Mouse (Mus musculus) cerebellum, adult (tissue): Measurements from ENCODE around the gene D430042O09Rik.
"Not testable (repeated sequence)": the region's sequence is repeated elsewhere in the genome, so short reads cannot be mapped to it uniquely, and the experiment has no call there.

Source experiments
- ATAC-seq: cut with Nextera tagmentation; 2 replicates; pipeline ENCODE4 v1.9.2; 2017; ENCODE audit warnings: mild to moderate bottlenecking, moderate library complexity, mixed read lengths; ENCODE audit not compliant: insufficient number of reproducible peaks, low FRiP score, low TSS enrichment

D430042O09Rik gene

GRCm38 (mm10) chr7:125707593-125708022, at the start of gene D430042O09Rik, which contains the start of gene Gtf3c1:
Gene D430042O09Rik, plus strand, starts transcription at chr7:125707888.
Gene Gtf3c1, minus strand, starts transcription at chr7:125707780.
- peak; percentile 98 for ATAC-seq

GRCm38 (mm10) chr7:125663654-125664053, 44.0 kb upstream of the D430042O09Rik start:
- ATAC-seq, result no peak

- ATAC-seq, result no peak
These were observed 36.8 kb upstream of the D430042O09Rik start for GRCm38 (mm10) chr7:125670865-125671264.

- ATAC-seq, result no peak
These were observed 36.3 kb upstream of the D430042O09Rik start for GRCm38 (mm10) chr7:125671396-125671795.

- no peak for ATAC-seq
These were observed 32.8 kb upstream of the D430042O09Rik start for GRCm38 (mm10) chr7:125674916-125675315.

GRCm38 (mm10) chr7:125678756-125679155, 28.9 kb upstream of the D430042O09Rik start:
- ATAC-seq, result no peak

GRCm38 (mm10) chr7:125679936-125680335, 27.8 kb upstream of the D430042O09Rik start:
- ATAC-seq, result no peak

GRCm38 (mm10) chr7:125690516-125690915, 17.2 kb upstream of the D430042O09Rik start:
- ATAC-seq, result no peak

GRCm38 (mm10) chr7:125694056-125694455, 13.6 kb upstream of the D430042O09Rik start:
- ATAC-seq, result no peak

GRCm38 (mm10) chr7:125702791-125703190, 4.9 kb upstream of the D430042O09Rik start:
- ATAC-seq, result no peak

- peak; percentile 63 for ATAC-seq
These were observed 502 bp upstream of the D430042O09Rik start for GRCm38 (mm10) chr7:125707186-125707585.

GRCm38 (mm10) chr7:125708100-125708499, 412 bp downstream of the D430042O09Rik start:
- ATAC-seq, result no peak

- not testable (repeated sequence) for ATAC-seq
These were observed 5.9 kb downstream of the D430042O09Rik start for GRCm38 (mm10) chr7:125713542-125714055.

- no peak for ATAC-seq
These were observed 7.1 kb downstream of the D430042O09Rik start for GRCm38 (mm10) chr7:125714803-125715202.

- no peak for ATAC-seq
These were observed 9.0 kb downstream of the D430042O09Rik start for GRCm38 (mm10) chr7:125716724-125717123.

- ATAC-seq, result no peak
These were observed 9.9 kb downstream of the D430042O09Rik start for GRCm38 (mm10) chr7:125717612-125718011.

- ATAC-seq, result no peak
These were observed 12.7 kb downstream of the D430042O09Rik start for GRCm38 (mm10) chr7:125720370-125720769.

- no peak for ATAC-seq
These were observed 13.3 kb downstream of the D430042O09Rik start for GRCm38 (mm10) chr7:125721033-125721432.

- ATAC-seq, result no peak
These were observed 14.4 kb downstream of the D430042O09Rik start for GRCm38 (mm10) chr7:125722127-125722526.

GRCm38 (mm10) chr7:125723189-125723972, 15.7 kb downstream of the D430042O09Rik start:
- ATAC-seq, result peak; percentile 82; the same call in 1 of the 2 replicates

GRCm38 (mm10) chr7:125731679-125732078, 24.0 kb downstream of the D430042O09Rik start:
- no peak for ATAC-seq

- no peak for ATAC-seq
These were observed 26.1 kb downstream of the D430042O09Rik start for GRCm38 (mm10) chr7:125733791-125734190.
